Mouse (Mus musculus): ENCODE results near the gene Agk. TPM values are rescaled to one million over a fixed set of nuclear protein-coding genes. Genes with fewer than 3 reads are reported as not detected.

Gene Agk
- polyA plus RNA-seq, 1 experiment from 2014 or later, result 42.3 TPM

- Histone ChIP-seq H3K27me3 (no peaks in the 10 kb centered on the region), H3K9ac (replicated peaks) (no peak overlapping the region), H3K4me1 (replicated peaks) (no peaks in the 10 kb centered on the region), H3K4me2 (no peak overlapping the region), H3K9me3 (no peaks in the 10 kb centered on the region), H3K4me3 (replicated peaks) (no peak overlapping the region), H3K36me3 (peaks cover 36% of the 10 kb centered on the region), H3K27ac (no peak overlapping the region)
- 92% methylated on average over 5 of the region's 5 CpGs for WGBS
- ATAC-seq (ENCODE audit: insufficient number of reproducible peaks, insufficient read depth, low FRiP score, low TSS enrichment, low read depth), result no peak
These were observed 88.1 kb downstream of the Agk start for GRCm38 (mm10) chr6:40413046-40413445.

- Histone ChIP-seq H3K9ac (replicated peaks) (no peak overlapping the region), H3K9me3 (no peaks in the 10 kb centered on the region), H3K4me1 (replicated peaks) (no peaks in the 10 kb centered on the region), H3K27ac (no peak overlapping the region), H3K4me3 (replicated peaks) (no peak overlapping the region), H3K36me3 (peaks cover 37% of the 10 kb centered on the region), H3K27me3 (no peaks in the 10 kb centered on the region), H3K4me2 (no peak overlapping the region)
- no peak for ATAC-seq (ENCODE audit: insufficient number of reproducible peaks, insufficient read depth, low FRiP score, low TSS enrichment, low read depth)
- 91% methylated on average over 3 of the region's 3 CpGs for WGBS
These were observed 88.6 kb downstream of the Agk start for GRCm38 (mm10) chr6:40413565-40413964.

- Histone ChIP-seq H3K4me2 (no peak overlapping the region), H3K4me3 (replicated peaks) (no peak overlapping the region), H3K27me3 (no peaks in the 10 kb centered on the region), H3K36me3 (peaks cover 28% of the 10 kb centered on the region), H3K9me3 (no peaks in the 10 kb centered on the region), H3K27ac (no peak overlapping the region), H3K4me1 (replicated peaks) (no peaks in the 10 kb centered on the region), H3K9ac (replicated peaks) (no peak overlapping the region)
- no peak for ATAC-seq (ENCODE audit: insufficient number of reproducible peaks, insufficient read depth, low FRiP score, low TSS enrichment, low read depth)
- 79% methylated on average over 5 of the region's 5 CpGs for WGBS
These were observed 90.8 kb downstream of the Agk start for GRCm38 (mm10) chr6:40415799-40416198.

- H3K4me2 ChIP-seq, result no peak overlapping the region
- ATAC-seq (ENCODE audit: insufficient number of reproducible peaks, insufficient read depth, low FRiP score, low TSS enrichment, low read depth), result no peak
- no peak overlapping the region for H3K9ac ChIP-seq (replicated peaks)
- H3K9me3 ChIP-seq, result no peaks in the 10 kb centered on the region
- 96% methylated on average over 4 of the region's 4 CpGs for WGBS
- no peak overlapping the region for H3K27ac ChIP-seq
- H3K4me1 ChIP-seq (replicated peaks), result no peaks in the 10 kb centered on the region
- H3K36me3 ChIP-seq, result peaks cover 28% of the 10 kb centered on the region
- H3K27me3 ChIP-seq, result no peaks in the 10 kb centered on the region
- H3K4me3 ChIP-seq (replicated peaks), result no peak overlapping the region
These were observed 93.4 kb downstream of the Agk start for GRCm38 (mm10) chr6:40418386-40418785.

- 94% methylated on average over 6 of the region's 6 CpGs for WGBS
- Histone ChIP-seq H3K4me1 (replicated peaks) (no peaks in the 10 kb centered on the region), H3K4me3 (replicated peaks) (no peak overlapping the region), H3K9me3 (no peaks in the 10 kb centered on the region), H3K9ac (replicated peaks) (no peak overlapping the region), H3K27me3 (no peaks in the 10 kb centered on the region), H3K27ac (no peak overlapping the region), H3K4me2 (no peak overlapping the region), H3K36me3 (peaks cover 22% of the 10 kb centered on the region)
- ATAC-seq (ENCODE audit: insufficient number of reproducible peaks, insufficient read depth, low FRiP score, low TSS enrichment, low read depth), result no peak
These were observed 96.1 kb downstream of the Agk start for GRCm38 (mm10) chr6:40421099-40421498.

- Histone ChIP-seq H3K9me3 (no peaks in the 10 kb centered on the region), H3K27ac (no peak overlapping the region), H3K4me2 (no peak overlapping the region), H3K4me3 (replicated peaks) (no peak overlapping the region), H3K36me3 (peaks cover 13% of the 10 kb centered on the region), H3K4me1 (replicated peaks) (no peaks in the 10 kb centered on the region), H3K9ac (replicated peaks) (no peak overlapping the region), H3K27me3 (no peaks in the 10 kb centered on the region)
- no peak for ATAC-seq (ENCODE audit: insufficient number of reproducible peaks, insufficient read depth, low FRiP score, low TSS enrichment, low read depth)
- WGBS, result 82% methylated on average over 1 of the region's 1 CpGs
These were observed 98.0 kb downstream of the Agk start for GRCm38 (mm10) chr6:40423013-40423412.

GRCm38 (mm10) chr6:40423774-40424173, 98.8 kb downstream of the Agk start:
- Histone ChIP-seq H3K4me3 (replicated peaks) (no peak overlapping the region), H3K4me2 (no peak overlapping the region), H3K27ac (no peak overlapping the region), H3K9me3 (no peaks in the 10 kb centered on the region), H3K36me3 (peaks cover 7% of the 10 kb centered on the region), H3K4me1 (replicated peaks) (no peaks in the 10 kb centered on the region), H3K27me3 (no peaks in the 10 kb centered on the region), H3K9ac (replicated peaks) (no peak overlapping the region)
- 65% methylated on average over 1 of the region's 1 CpGs for WGBS
- ATAC-seq (ENCODE audit: insufficient number of reproducible peaks, insufficient read depth, low FRiP score, low TSS enrichment, low read depth), result no peak

- Histone ChIP-seq H3K9me3 (no peaks in the 10 kb centered on the region), H3K27me3 (no peaks in the 10 kb centered on the region), H3K27ac (no peak overlapping the region), H3K9ac (replicated peaks) (no peak overlapping the region), H3K4me1 (replicated peaks) (no peaks in the 10 kb centered on the region), H3K4me2 (no peak overlapping the region), H3K36me3 (peaks cover 2% of the 10 kb centered on the region), H3K4me3 (replicated peaks) (no peak overlapping the region)
- ATAC-seq (ENCODE audit: insufficient number of reproducible peaks, insufficient read depth, low FRiP score, low TSS enrichment, low read depth), result no peak
- WGBS, result 83% methylated on average over 7 of the region's 7 CpGs
These were observed 102.5 kb downstream of the Agk start for GRCm38 (mm10) chr6:40427441-40427840.

GRCm38 (mm10) chr6:40428696-40429095, 103.7 kb downstream of the Agk start:
- Histone ChIP-seq H3K4me1 (replicated peaks) (peaks cover under 1% of the 10 kb centered on the region; the same call in 1 of the 2 replicates), H3K9me3 (no peaks in the 10 kb centered on the region), H3K27ac (no peak overlapping the region), H3K4me3 (replicated peaks) (no peak overlapping the region), H3K9ac (replicated peaks) (no peak overlapping the region), H3K4me2 (no peak overlapping the region), H3K27me3 (no peaks in the 10 kb centered on the region), H3K36me3 (no peaks in the 10 kb centered on the region)
- 78% methylated on average over 3 of the region's 3 CpGs for WGBS
- no peak for ATAC-seq (ENCODE audit: insufficient number of reproducible peaks, insufficient read depth, low FRiP score, low TSS enrichment, low read depth)

- no peaks in the 10 kb centered on the region for H3K36me3 ChIP-seq
- ATAC-seq (ENCODE audit: insufficient number of reproducible peaks, insufficient read depth, low FRiP score, low TSS enrichment, low read depth), result no peak
- no peaks in the 10 kb centered on the region for H3K9me3 ChIP-seq
- 94% methylated on average over 4 of the region's 4 CpGs for WGBS
- peaks cover 8% of the 10 kb centered on the region for H3K4me1 ChIP-seq (replicated peaks)
- H3K4me2 ChIP-seq, result no peak overlapping the region
- no peak overlapping the region for H3K4me3 ChIP-seq (replicated peaks)
- no peak overlapping the region for H3K27ac ChIP-seq
- H3K9ac ChIP-seq (replicated peaks), result no peak overlapping the region
- no peaks in the 10 kb centered on the region for H3K27me3 ChIP-seq
These were observed 104.6 kb downstream of the Agk start for GRCm38 (mm10) chr6:40429521-40429931.

GRCm38 (mm10) chr6:40430251-40430650, 105.3 kb downstream of the Agk start:
- Histone ChIP-seq H3K4me1 (replicated peaks) (peaks cover 12% of the 10 kb centered on the region), H3K4me2 (no peak overlapping the region), H3K36me3 (no peaks in the 10 kb centered on the region), H3K27ac (no peak overlapping the region), H3K9ac (replicated peaks) (no peak overlapping the region), H3K9me3 (no peaks in the 10 kb centered on the region), H3K27me3 (no peaks in the 10 kb centered on the region), H3K4me3 (replicated peaks) (no peak overlapping the region)
- 87% methylated on average over 3 of the region's 3 CpGs for WGBS
- no peak for ATAC-seq (ENCODE audit: insufficient number of reproducible peaks, insufficient read depth, low FRiP score, low TSS enrichment, low read depth)

GRCm38 (mm10) chr6:40430878-40431277, 105.9 kb downstream of the Agk start:
- Histone ChIP-seq H3K36me3 (no peaks in the 10 kb centered on the region), H3K27ac (no peak overlapping the region), H3K9me3 (no peaks in the 10 kb centered on the region), H3K9ac (replicated peaks) (no peak overlapping the region), H3K27me3 (no peaks in the 10 kb centered on the region), H3K4me3 (replicated peaks) (no peak overlapping the region), H3K4me1 (replicated peaks) (peaks cover 12% of the 10 kb centered on the region), H3K4me2 (no peak overlapping the region)
- ATAC-seq (ENCODE audit: insufficient number of reproducible peaks, insufficient read depth, low FRiP score, low TSS enrichment, low read depth), result no peak
- 79% methylated on average over 3 of the region's 3 CpGs for WGBS

All from limb, embryonic 12.5 days (tissue).